Mouse (Mus musculus) embryonic facial prominence, embryonic 13.5 days (tissue): ENCODE data around the gene Wdr73. TPM values are rescaled to one million over a fixed set of nuclear protein-coding genes. Genes with fewer than 3 reads are reported as not detected.

ENCODE experiments used
- ATAC-seq: fragments of 200-750 bp; cut with Nextera tagmentation; 2 replicates; pipeline ENCODE4 v1.8.0; 2017; ENCODE audit warnings: low read depth; ENCODE audit not compliant: insufficient number of reproducible peaks, insufficient read depth, low FRiP score, low TSS enrichment
- H3K27ac ChIP-seq: fragments of 300-500 bp; sonication (generic); 2 replicates; pipeline ENCODE4 v1.5.1; 2015; ENCODE audit warnings: moderate library complexity, mild to moderate bottlenecking, inconsistent platforms
- H3K27me3 ChIP-seq: fragments of 300-500 bp; sonication (generic); 2 replicates; pipeline ENCODE4 v1.6.1; 2015; ENCODE audit warnings: mild to moderate bottlenecking, inconsistent platforms
- H3K36me3 ChIP-seq: fragments of 300-500 bp; sonication (generic); 2 replicates; pipeline ENCODE4 v1.6.1; 2015; ENCODE audit warnings: mild to moderate bottlenecking, inconsistent platforms
- H3K4me1 ChIP-seq: fragments of 300-500 bp; sonication (generic); 2 replicates; pipeline ENCODE4 v1.6.1; 2015; ENCODE audit warnings: inconsistent platforms
- H3K4me2 ChIP-seq: fragments of 300-500 bp; sonication (generic); 2 replicates; pipeline ENCODE4 v1.6.1; 2015; ENCODE audit warnings: moderate library complexity, mild to moderate bottlenecking, inconsistent platforms
- H3K4me3 ChIP-seq: fragments of 300-500 bp; sonication (generic); 2 replicates; pipeline ENCODE4 v1.5.1; 2015; ENCODE audit warnings: mild to moderate bottlenecking, inconsistent platforms
- H3K9ac ChIP-seq: fragments of 300-500 bp; sonication (generic); 2 replicates; pipeline ENCODE4 v1.6.1; 2015; ENCODE audit warnings: mild to moderate bottlenecking, inconsistent platforms
- H3K9me3 ChIP-seq: fragments of 300-500 bp; sonication (generic); 2 replicates; pipeline ENCODE4 v1.6.1; 2016; ENCODE audit warnings: inconsistent platforms
- WGBS: fragments of 180-500 bp; shearing (Covaris S2); methylation state at CpG from one replicate; pipeline ENCODE4 v1.1.7; 2015; ENCODE audit warnings: mixed read lengths; 5-methylcytosine and 5-hydroxymethylcytosine counted together
- polyA plus RNA-seq: library from polyadenylated mRNA; unstranded; fragments of >200 nt; fragmentation: Nextera tagmentation; extraction: Ambion mirVana; gene quantifications from 2 replicates; pipeline ENCODE4 v1.2.1, GENCODE M21; 2015

Wdr73 gene
- polyA plus RNA-seq, 1 experiment from 2014 or later, result 33.0 TPM

GRCm38 (mm10) chr7:80865521-80865920 is 35.5 kb downstream of the Wdr73 start:
- peaks cover 75% of the 10 kb centered on the region for H3K36me3 ChIP-seq
- no peak overlapping the region for H3K4me3 ChIP-seq
- H3K4me2 ChIP-seq, result no peak overlapping the region
- no peak for ATAC-seq
- no peak overlapping the region for H3K27ac ChIP-seq
- 95% methylated on average over 7 of the region's 7 CpGs for WGBS
- H3K27me3 ChIP-seq, result no peaks in the 10 kb centered on the region
- H3K4me1 ChIP-seq, result peaks cover 32% of the 10 kb centered on the region
- H3K9ac ChIP-seq, result no peak overlapping the region
- no peaks in the 10 kb centered on the region for H3K9me3 ChIP-seq

DNA sequence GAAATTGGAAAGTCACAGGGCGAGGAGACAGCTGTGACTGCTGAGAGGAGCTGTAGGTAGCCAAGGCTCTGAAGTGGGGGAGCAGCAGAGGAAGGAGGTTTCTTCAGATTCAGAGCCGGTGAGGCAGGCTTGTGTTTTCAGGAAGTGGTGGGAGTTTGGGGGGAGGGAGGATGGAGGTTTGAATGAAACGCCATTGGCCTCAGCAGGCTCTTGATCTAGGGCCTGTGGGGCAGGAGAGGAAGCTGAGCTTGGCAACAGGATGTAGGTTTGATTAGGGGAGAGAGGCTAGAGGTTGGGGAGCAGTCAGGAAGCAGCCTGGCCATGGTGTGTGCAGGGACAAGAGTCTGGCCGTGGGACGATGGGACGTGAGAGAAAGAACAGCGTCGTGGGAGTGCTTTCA is 36.2 kb downstream of the Wdr73 start:
- Histone ChIP-seq H3K4me3 (no peak overlapping the region), H3K9me3 (no peaks in the 10 kb centered on the region), H3K27ac (peak overlapping the region; percentile 39; the same call in 1 of the 2 replicates), H3K27me3 (no peaks in the 10 kb centered on the region), H3K9ac (no peak overlapping the region), H3K4me2 (no peak overlapping the region), H3K36me3 (peaks cover 68% of the 10 kb centered on the region), H3K4me1 (peaks cover 35% of the 10 kb centered on the region)
- 75% methylated on average over 8 of the region's 8 CpGs for WGBS
- ATAC-seq, result no peak

- no peaks in the 10 kb centered on the region for H3K9me3 ChIP-seq
- H3K4me1 ChIP-seq, result peaks cover 36% of the 10 kb centered on the region
- 0 out of 2 replicates have a peak overlapping the region, but pooled peaks have one; percentile 0 for H3K4me2 ChIP-seq
- 78% methylated on average over 1 of the region's 1 CpGs for WGBS
- H3K27me3 ChIP-seq, result no peaks in the 10 kb centered on the region
- H3K36me3 ChIP-seq, result peaks cover 61% of the 10 kb centered on the region
- no peak for ATAC-seq
- H3K27ac ChIP-seq, result peak overlapping the region; percentile 39; the same call in 1 of the 2 replicates
- H3K9ac ChIP-seq, result no peak overlapping the region
- no peak overlapping the region for H3K4me3 ChIP-seq
These were observed 36.9 kb downstream of the Wdr73 start for GRCm38 (mm10) chr7:80864151-80864550.

- ATAC-seq, result no peak
- Histone ChIP-seq H3K27me3 (no peaks in the 10 kb centered on the region), H3K27ac (no peak overlapping the region), H3K9ac (0 out of 2 replicates have a peak overlapping the region, but pooled peaks have one; percentile 32), H3K4me3 (no peak overlapping the region), H3K4me1 (peaks cover 36% of the 10 kb centered on the region), H3K36me3 (peaks cover 55% of the 10 kb centered on the region), H3K9me3 (no peaks in the 10 kb centered on the region), H3K4me2 (peak overlapping the region; percentile 0; the same call in 1 of the 2 replicates)
- WGBS, result 82% methylated on average over 5 of the region's 5 CpGs
These were observed 37.5 kb downstream of the Wdr73 start for GRCm38 (mm10) chr7:80863520-80863919.

DNA sequence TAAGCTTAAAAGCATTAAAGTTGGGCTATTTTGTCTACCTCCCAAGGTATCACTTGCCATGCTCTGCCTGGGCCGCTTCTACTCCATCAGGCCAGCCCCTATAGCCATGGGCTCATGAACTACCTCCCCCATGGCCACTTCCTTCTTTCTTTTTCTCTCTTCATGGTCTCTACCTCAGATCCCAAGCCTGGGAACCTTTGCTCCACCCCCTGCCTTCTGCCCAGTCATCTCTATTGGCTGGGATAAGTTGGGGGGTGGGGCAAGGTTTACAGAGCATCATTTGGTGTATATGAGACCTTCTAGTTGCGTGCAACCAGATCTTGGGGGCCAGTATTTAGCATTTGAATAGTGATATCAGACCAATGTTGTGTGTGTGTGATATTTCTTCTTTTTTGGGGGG is 38.6 kb downstream of the Wdr73 start:
- no peak overlapping the region for H3K27ac ChIP-seq
- no peak for ATAC-seq
- peak overlapping the region; percentile 75 for H3K4me2 ChIP-seq
- H3K4me3 ChIP-seq, result no peak overlapping the region
- H3K27me3 ChIP-seq, result no peaks in the 10 kb centered on the region
- H3K9ac ChIP-seq, result no peak overlapping the region
- H3K9me3 ChIP-seq, result no peaks in the 10 kb centered on the region
- 88% methylated on average over 2 of the region's 2 CpGs for WGBS
- H3K36me3 ChIP-seq, result peaks cover 45% of the 10 kb centered on the region
- H3K4me1 ChIP-seq, result peaks cover 36% of the 10 kb centered on the region

- Histone ChIP-seq H3K27ac (peak within 1 kb of the TSS; percentile 72), H3K4me3 (peak within 1 kb of the TSS; percentile 91), H3K27me3 (no peaks in the 10 kb centered on the region), H3K36me3 (peaks cover 29% of the 10 kb centered on the region), H3K4me2 (peak within 1 kb of the TSS; percentile 75), H3K9me3 (no peaks in the 10 kb centered on the region), H3K4me1 (peaks cover 36% of the 10 kb centered on the region), H3K9ac (peak within 1 kb of the TSS; percentile 97)
- WGBS, result under 1% methylated on average over 40 of the region's 40 CpGs
- peak; percentile 98 for ATAC-seq
These were observed 40.3 kb downstream of the Wdr73 start, which contains the start of gene Zscan2 for GRCm38 (mm10) chr7:80860729-80861274. Zscan2 (plus strand) TSS chr7:80860920.

DNA sequence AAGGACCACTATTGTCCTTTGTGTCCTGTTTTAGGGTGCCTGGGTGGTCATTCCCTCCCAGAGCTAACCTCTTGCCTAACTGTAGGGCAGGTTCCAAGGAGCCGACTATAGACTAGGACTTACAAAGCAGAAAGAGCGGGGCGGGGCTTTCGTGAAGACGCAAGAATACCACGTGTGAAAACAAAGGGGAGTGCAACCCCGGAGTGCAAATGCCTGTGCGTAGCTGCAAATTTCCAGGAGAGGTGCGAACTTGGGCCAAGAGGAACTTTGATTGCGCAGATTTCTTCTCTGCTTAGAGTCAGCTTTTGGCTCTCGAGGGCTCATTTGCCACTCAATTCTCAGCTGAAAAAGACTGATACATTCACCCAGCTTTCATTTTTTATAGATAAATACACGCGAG is 40.8 kb downstream of the Wdr73 start:
- ATAC-seq, result no peak
- WGBS, result 1% methylated on average over 13 of the region's 13 CpGs
- H3K9me3 ChIP-seq, result no peaks in the 10 kb centered on the region

GRCm38 (mm10) chr7:80857181-80857580 is 43.9 kb downstream of the Wdr73 start:
- WGBS, result 21% methylated on average over 6 of the region's 6 CpGs
- no peak overlapping the region for H3K9ac ChIP-seq
- ATAC-seq, result no peak
- no peaks in the 10 kb centered on the region for H3K27me3 ChIP-seq
- no peak overlapping the region for H3K4me2 ChIP-seq
- H3K4me3 ChIP-seq, result no peak overlapping the region
- H3K9me3 ChIP-seq, result no peaks in the 10 kb centered on the region
- peaks cover 11% of the 10 kb centered on the region for H3K4me1 ChIP-seq
- no peaks in the 10 kb centered on the region for H3K36me3 ChIP-seq
- H3K27ac ChIP-seq, result no peak overlapping the region

More for the DNA sequence above, 40.8 kb downstream of the Wdr73 start:
- Histone ChIP-seq H3K27ac (no peak overlapping the region), H3K36me3 (peaks cover 24% of the 10 kb centered on the region), H3K27me3 (no peaks in the 10 kb centered on the region), H3K4me3 (peak overlapping the region; percentile 91), H3K4me1 (peaks cover 33% of the 10 kb centered on the region), H3K4me2 (peak overlapping the region; percentile 75), H3K9ac (peak overlapping the region; percentile 97)

GRCm38 (mm10) chr7:80855316-80855715 is 45.8 kb downstream of the Wdr73 start:
- H3K9me3 ChIP-seq, result no peaks in the 10 kb centered on the region
- H3K9ac ChIP-seq, result no peak overlapping the region
- no peak overlapping the region for H3K4me3 ChIP-seq
- ATAC-seq, result no peak
- H3K36me3 ChIP-seq, result no peaks in the 10 kb centered on the region
- H3K27me3 ChIP-seq, result no peaks in the 10 kb centered on the region
- 0 out of 2 replicates have a peak, but pooled peaks cover 4% of the 10 kb centered on the region for H3K4me1 ChIP-seq
- no peak overlapping the region for H3K4me2 ChIP-seq
- no peak overlapping the region for H3K27ac ChIP-seq

GRCm38 (mm10) chr7:80853218-80853617 is 47.9 kb downstream of the Wdr73 start:
- no peak overlapping the region for H3K4me2 ChIP-seq
- no peak overlapping the region for H3K9ac ChIP-seq
- no peak for ATAC-seq
- H3K36me3 ChIP-seq, result no peaks in the 10 kb centered on the region
- WGBS, result 97% methylated on average over 3 of the region's 3 CpGs
- H3K27me3 ChIP-seq, result no peaks in the 10 kb centered on the region
- H3K4me3 ChIP-seq, result no peak overlapping the region
- no peaks in the 10 kb centered on the region for H3K9me3 ChIP-seq
- no peaks in the 10 kb centered on the region for H3K4me1 ChIP-seq
- H3K27ac ChIP-seq, result no peak overlapping the region

DNA sequence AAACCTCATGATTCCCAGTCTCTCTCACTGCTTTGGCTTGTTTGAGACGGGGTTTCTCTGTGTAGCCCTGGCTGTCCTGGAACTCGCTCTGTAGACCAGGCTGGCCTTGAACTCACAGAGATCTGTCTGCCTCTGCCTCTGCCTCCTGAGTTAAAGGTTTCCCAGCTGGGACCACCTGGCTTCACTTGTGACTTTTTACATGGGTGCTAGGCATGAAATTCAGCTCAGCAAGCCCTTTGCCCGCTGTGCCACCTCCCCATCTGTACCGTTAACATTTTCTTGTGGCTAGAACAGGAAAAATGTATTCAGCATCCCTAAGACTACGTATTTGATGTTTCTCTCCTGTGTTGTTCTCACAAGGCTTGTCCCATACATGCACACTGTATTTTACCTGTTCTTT is 50.5 kb downstream of the Wdr73 start:
- Histone ChIP-seq H3K27ac (no peak overlapping the region), H3K4me2 (no peak overlapping the region), H3K36me3 (no peaks in the 10 kb centered on the region), H3K4me1 (0 out of 2 replicates have a peak, but pooled peaks cover 4% of the 10 kb centered on the region), H3K4me3 (no peak overlapping the region), H3K9me3 (no peaks in the 10 kb centered on the region), H3K27me3 (no peaks in the 10 kb centered on the region), H3K9ac (no peak overlapping the region)
- 81% methylated on average over 5 of the region's 5 CpGs for WGBS
- ATAC-seq, result no peak

GRCm38 (mm10) chr7:80849710-80850109 is 51.4 kb downstream of the Wdr73 start:
- ATAC-seq, result no peak

More at GRCm38 (mm10) chr7:80849710-80850109, 51.4 kb downstream of the Wdr73 start:
- Histone ChIP-seq H3K36me3 (no peaks in the 10 kb centered on the region), H3K4me1 (0 out of 2 replicates have a peak, but pooled peaks cover 4% of the 10 kb centered on the region), H3K27ac (no peak overlapping the region), H3K4me2 (no peak overlapping the region), H3K27me3 (no peaks in the 10 kb centered on the region), H3K9me3 (no peaks in the 10 kb centered on the region), H3K9ac (no peak overlapping the region), H3K4me3 (no peak overlapping the region)
- WGBS, result 26% methylated on average over 4 of the region's 4 CpGs
